Mouse (Mus musculus) thymus, postnatal 36 days (tissue): ENCODE data around the gene Zc3hav1l.

Source experiments
- DNase-seq, 2 experiments: peaks; one replicate each; pipeline ENCODE4 v3.0.0; 2022; ENCODE audit warnings: mixed read lengths in 2 of 2

Gene Zc3hav1l

DNA sequence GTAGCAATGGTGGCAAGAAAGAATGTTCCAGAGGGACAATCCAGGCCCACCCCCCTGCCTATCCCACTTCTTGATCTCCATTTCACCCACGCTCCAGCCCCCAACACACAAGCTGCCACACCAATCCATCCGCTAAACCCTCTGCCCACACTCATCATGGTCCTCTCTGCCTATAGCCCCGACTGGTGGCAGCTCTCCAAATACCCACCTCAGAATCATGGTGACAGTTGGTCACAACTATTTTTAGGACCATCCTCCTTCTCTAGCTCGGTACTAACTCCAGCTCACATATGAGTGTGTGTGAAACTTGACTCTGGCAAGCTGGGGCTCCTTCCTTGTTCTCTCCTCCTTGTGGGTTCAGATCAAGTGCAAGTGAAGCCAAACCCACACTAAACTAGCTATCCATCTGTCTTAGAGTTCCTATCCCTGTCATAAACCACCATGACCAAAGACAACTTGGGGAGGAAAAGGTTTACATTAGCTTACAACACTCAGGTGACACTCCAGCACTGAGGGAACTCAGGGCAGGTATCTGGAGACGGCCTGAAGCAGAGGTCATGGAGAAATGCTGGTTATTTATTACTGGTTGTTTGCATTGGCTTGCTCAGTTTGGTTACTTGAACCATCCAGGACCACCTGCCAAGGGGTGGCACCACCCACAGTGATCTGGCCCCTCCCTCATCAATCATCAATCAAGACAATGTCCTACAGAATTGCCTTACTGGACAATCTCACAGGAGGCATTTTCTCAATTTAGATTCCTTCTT is 35.5 kb downstream of the Zc3hav1l start:
- DNase-seq: no peak

DNA sequence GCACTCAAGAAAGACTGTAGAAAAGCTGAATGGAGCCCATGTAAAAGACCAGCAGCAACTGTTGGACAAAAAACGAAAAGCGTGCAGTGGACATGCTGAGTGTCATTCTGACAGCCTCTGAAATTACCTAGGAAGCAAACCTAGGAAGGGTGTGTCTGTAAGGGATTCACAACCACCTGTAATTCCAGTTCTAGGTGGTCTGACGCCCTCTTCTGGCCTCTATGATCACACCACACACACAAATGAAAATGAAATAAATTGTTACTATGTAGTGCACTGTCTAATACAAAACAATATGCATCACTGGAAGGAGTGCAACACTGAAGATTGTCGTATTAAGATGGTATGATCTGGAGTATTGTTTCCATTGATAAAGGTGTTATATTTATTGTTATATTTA is 37.2 kb downstream of the Zc3hav1l start:
- no peak for DNase-seq

DNA sequence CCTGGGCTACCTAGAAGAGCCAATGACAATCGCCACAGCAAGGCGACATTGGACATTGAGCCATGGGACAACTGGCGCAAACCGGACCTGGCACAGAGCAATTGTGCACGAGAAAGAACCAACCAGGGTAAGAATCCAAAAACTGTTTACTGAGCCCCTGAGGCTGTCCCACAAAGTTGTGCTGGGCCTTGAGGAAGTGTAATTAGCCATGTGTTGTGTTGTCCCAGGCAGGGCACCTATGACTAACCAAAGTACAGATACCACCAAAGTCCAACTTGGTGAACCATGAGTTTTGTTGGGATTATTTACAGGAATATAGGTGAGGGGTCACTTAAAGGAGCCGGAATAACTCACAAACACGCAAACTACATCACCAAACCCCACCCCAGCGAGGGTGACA is 41.6 kb downstream of the Zc3hav1l start:
- no peak for DNase-seq

DNA sequence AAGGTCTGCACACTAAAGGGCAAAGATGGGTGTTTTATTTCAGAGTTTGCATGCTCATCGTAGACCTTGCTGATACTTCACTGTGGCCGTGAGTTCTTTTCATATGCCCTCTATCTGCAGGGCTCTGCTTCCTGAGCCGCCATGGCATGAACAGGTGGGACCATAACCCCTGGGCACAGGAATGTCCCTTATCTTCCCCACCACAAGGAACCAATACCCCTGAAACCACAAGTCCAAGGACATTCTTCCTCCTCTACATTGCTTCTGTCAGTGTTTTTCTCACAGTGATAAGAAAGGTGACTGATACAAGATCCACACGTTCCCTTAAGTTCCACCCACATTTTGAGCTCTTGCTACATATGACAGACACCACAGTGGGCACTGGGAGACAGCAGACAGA is 42.3 kb downstream of the Zc3hav1l start:
- DNase-seq: no peak

DNA sequence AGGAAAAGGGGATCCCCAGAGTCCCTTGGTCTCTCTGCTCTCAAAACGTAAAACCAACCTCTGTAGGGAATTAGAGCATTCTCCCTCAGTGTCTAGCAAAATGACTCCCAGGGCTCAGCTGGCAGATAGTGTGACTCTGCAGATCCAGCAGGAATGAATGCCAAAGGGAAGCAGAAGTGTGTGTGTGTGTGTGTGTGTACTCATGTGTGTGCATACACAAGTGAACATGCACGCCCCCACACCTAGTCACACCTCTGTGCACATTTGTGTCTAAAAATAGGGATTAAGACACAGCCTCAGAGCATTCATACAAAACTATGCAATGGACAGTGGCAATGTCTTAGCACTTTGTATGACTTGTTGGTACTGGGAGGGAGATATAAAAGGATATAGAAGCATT is 43.3 kb downstream of the Zc3hav1l start:
- no peak for DNase-seq

DNA sequence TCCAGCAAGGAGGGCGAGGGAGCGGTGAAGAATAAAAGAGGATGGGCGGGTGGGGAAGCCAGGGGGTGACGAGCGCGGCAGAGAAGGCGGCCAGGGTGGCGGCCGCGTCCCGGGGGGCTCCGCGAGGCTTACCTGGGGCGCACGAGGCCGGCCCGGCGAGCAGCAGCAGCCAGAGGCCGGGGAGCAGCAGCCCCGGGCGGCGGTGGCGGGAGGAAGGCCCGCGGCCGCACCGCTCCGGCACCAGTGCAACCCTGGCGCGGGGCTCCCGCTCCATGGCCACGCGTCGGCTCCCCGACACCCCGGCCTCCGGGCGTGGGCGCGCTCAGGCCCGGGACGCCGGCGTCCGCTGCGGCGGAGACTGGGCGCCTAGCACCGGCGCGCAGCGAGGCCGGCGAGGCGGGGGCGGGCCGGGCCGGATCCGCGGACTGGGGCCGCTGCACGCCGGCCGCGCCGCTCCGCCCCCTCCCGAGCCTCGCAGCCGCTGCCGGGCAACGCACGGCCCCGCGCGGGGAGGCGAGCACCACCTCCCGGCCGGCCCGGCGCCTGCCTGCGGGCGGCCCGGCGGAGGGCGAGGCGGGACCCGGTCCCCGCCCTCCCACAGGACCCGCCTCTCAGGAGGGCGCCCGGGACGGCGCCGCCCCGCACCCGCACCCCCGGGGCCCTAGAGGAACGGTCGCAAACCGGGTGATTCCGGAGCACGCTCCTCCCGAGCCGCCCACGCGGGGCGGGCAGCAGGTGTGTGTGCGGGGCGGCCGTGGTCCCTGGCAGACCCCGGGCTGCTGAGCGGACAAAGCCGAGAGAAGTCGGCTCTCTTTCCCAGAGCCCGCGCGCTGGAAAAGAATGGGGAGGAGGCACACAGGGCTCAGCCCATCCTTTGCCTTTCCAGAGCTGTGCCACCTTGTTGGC is 45.1 kb downstream of the Zc3hav1l start, which contains the start of gene D630045J12Rik:
TSS of gene D630045J12Rik (minus strand) at position 274 of the 906 bp plus-strand sequence.
- DNase-seq: peak; percentile 52 to 76

DNA sequence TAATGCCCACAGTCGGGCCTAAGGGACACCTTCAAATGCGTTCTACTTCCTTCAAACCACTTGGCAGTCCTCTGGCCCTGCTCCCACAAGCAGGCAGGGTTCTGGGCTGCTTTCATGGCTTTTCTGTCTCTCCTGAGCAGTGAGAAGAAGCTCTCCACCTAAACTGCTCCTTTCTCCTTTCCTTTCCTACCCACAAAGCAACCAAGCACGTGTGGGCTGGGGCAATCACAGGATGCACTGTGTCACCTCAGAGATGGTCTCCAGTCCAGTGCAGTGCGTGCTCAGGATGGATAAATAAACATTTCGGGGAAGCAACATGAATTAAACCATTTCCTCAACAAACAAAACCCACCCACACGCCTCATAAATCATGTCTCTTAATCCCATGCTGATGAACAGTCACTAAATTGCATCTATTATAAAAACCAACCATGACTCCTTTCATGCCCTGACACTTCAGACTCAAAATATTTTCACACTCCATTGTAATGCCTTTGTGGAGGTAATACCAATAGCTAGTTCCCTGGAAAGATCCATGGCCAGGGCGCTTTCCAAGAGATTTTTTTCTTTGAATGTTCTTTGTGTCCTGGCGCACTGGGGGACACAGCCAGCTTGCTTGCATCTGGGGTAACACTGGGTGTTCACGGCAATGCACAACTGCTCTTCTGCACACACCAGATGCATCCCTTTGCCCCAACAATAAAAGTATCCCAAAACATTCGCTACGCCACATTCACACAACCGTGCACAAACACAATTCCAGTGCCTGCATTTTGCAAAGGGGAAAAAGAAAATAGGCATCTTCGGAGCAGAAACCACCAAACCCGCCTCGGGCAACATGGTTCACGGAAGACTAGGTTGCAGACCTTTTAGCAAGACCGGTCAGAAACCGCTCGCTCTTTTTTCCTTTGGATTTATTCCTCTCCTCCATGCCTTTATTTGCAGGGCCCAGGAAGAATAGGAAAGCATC is 46.0 kb downstream of the Zc3hav1l start:
- no peak for DNase-seq

DNA sequence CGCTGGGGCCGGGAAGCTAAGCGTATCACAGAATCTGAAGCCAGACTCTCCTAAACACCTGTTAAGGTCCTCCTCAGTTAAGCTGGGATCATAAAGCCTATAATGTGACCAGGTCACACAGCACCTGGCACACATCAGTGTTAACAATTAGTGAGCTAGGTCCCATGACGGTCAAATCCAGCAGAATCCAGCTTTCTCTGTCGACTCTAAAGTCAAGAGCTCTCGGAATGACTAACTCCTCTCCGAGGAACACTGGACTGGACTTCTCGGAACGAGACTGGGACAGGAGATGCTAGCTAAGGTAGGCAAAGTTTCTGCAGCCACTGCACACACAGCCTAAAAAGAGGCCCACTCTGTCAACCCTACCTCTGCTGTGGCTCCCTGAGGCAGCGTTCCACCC is 46.9 kb downstream of the Zc3hav1l start:
- DNase-seq: no peak

DNA sequence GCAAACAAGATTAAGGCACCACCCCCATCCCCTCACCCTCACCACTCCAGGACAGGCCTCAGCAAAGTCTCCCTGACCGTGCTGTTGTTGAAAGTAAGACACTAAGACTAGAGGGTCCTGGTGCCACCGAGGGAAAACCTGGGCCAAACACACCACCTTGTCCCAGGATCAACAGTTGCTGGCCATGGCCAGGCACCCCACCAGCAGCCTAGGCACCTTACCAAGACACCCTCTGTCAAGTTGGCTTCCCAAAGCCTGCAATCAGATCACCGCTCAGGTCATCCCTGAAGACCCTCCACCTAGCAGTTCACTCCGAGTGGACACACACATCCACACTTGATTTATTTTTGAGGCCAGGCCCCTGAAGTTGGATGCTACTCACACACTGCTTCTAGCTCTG is 47.6 kb downstream of the Zc3hav1l start:
- no peak for DNase-seq

DNA sequence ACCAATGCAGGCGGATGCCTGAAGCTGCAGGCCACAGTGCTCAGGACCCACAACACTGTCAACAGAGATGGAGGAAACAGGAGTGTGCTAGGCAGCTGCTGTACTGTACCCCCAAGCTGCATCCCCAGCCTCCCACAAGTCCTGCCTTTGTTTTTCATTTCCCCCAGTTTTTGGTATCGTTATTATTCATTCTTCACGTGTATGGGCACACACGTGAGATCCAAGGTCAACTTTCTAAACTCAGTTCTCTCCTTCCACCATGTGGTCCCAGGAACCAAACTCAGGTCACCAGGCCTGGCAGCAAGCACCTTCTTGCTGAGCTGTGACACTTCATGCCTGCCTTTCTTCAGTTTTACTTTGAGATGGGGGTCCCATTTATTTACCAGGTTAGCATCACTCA is 51.7 kb downstream of the Zc3hav1l start:
- no peak for DNase-seq

DNA sequence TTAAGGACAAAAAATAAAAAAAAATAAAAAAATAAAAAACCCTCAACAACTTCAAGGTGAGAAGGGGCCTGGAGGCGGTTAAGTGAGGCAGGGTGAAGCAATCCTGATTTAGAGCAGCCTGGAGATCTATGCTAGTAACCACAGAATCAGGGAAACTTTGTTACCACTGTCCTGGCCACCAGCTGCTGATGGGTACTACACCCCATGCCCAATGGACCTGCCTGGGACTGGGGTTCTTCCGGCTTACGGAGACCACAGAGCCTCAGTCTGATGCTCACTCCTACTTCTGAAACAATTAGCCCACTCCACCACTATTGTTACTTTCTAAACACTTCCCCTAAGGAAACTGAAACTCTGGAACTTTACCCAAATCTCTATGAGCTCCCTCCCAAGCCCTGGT is 54.3 kb downstream of the Zc3hav1l start:
- no peak for DNase-seq

DNA sequence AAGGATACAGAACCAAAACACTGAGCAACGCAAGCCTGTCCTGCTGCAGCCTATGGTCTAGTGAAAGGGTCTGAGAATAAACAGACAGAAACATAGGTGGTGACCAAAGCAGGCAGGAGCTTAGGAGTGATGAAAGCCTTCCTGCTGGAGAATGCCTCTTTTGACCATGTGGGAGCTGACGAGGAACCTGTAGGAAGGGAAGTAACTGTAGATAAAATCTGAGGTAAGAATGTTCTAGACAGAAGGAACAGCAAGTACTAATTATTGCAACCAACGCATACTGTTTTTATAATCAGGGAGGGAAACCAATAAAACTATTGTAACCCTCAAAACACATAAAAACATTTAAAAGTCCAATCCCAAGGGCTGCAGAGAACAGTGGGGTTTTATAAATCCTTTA is 54.9 kb downstream of the Zc3hav1l start:
- no peak for DNase-seq

DNA sequence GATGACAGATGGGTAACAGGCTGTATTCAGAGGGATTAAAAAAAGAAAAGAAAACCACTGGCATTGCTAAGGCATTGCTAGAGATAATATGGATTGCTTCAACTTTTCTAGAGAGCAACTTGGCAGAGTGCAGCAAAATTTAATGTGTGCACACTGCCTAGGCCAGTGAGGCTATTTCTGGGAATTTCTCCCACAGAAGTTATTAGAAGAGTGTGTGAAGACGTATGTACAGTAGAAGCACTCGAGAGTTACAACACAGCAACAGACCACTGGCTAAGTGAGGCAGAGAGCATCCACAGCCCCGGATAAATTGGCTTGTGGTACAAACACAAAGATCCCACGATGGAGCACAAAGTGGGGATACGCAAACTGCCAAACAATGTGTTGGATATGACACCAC is 56.2 kb downstream of the Zc3hav1l start:
- no peak for DNase-seq

DNA sequence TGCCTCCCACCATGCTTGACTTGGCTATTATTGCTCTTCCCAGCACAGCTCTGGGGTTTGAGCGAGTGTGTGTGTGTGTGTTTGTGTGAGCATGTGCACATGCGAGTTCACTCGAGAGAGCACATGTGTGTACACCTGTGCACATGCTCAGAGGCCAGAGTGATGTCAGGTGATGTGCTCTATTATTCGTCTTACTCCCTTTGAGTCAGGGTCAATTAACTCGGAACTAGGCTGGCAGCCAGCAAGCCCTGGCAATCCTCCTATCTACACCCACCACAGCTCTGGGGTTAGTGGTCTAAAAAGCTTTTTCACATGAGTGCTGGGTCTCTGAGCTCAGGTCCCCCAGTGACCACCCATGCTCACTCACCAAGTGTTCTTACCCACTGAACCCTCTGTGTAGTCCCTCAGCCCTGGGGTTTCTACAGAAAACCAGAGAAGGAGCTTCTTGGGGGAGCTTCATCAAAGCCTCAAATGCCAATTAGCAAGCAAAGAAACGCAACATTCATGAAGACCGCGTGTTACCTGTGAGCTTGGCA is 56.7 kb downstream of the Zc3hav1l start:
- DNase-seq: no peak

DNA sequence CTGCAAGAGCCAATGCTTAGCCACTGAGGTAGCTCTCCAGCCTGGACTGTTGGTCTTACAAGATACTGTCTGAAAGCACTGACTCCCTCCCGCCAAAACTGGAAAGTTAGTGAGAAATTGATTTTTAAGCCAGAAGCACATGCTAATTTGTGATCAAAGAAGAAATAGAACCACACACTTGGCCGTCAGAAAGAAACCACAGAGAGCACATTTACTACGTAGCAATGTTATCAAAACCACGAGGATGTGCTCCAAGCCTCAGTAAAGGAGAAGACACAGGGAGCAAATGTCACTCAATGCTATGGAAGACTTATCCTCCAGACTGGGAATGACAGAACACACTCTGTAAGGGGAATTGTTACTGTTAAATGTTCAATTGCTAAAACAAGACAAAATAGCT is 57.6 kb downstream of the Zc3hav1l start:
- no peak for DNase-seq

DNA sequence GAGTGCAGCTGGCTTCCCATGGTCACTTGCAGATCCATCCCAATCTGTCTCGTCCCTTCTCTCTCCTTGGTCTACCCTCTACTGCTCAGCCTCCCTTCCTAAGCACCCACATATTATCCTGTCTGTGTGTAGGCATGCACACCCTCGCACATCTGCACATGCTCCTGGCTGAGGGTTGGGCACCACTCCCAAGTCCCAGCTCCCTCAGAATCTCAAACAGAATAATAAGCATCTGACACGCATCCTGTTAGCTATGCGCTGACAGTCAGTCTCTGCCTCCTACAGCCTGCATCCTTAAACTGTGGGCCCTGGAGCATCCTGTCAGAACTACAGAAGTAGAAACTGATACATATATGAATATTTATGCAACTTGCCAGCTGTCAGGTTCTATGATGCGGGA is 58.4 kb downstream of the Zc3hav1l start:
- DNase-seq: no peak

DNA sequence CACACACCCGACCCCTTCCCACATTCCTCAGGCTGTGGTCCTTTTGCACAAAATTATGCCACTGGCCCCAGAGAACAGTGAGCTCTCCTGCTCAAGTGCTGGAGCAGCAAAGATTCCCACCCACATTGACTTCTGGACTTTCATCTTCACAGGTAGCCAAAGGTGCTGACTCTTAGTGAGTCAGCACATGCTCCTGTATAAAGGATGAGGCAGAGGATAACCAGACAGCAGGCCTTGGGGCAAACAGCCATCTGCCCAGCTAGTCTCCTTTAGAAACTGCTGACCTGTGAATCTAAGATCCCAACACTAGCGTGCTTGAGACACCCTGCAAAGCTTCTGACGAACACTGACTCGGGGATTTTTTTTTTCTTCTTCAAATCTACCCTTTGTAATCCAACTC is 60.7 kb downstream of the Zc3hav1l start:
- no peak for DNase-seq
